Mouse (Mus musculus) hindbrain, embryonic 10.5 days (tissue): ENCODE data around the gene Bpifb4. TPM values are rescaled to one million over a fixed set of nuclear protein-coding genes. Genes with fewer than 3 reads are reported as not detected.

Experiments
- DNase-seq: peaks from one replicate; pipeline ENCODE4 v3.0.0-alpha.2; 2017; ENCODE audit warnings: low spot score
- H3K27ac ChIP-seq: fragments of 300-500 bp; sonication (generic); 2 replicates; pipeline ENCODE4 v1.5.1; 2016; ENCODE audit warnings: mild to moderate bottlenecking, moderate library complexity
- H3K27me3 ChIP-seq: fragments of 300-500 bp; sonication (generic); 2 replicates; pipeline ENCODE4 v1.6.1; 2016; ENCODE audit warnings: mild to moderate bottlenecking; ENCODE audit not compliant: poor library complexity, insufficient read depth, severe bottlenecking
- H3K36me3 ChIP-seq: fragments of 300-500 bp; sonication (generic); 2 replicates; pipeline ENCODE4 v1.6.1; 2016; ENCODE audit warnings: mild to moderate bottlenecking, moderate library complexity
- H3K4me1 ChIP-seq: fragments of 300-500 bp; sonication (generic); replicated peaks from 2 replicates; pipeline ENCODE4 v1.6.1; 2016; ENCODE audit warnings: mild to moderate bottlenecking
- H3K4me3 ChIP-seq: fragments of 300-500 bp; sonication (generic); 2 replicates; pipeline ENCODE4 v1.5.1; 2016; ENCODE audit warnings: mild to moderate bottlenecking, moderate library complexity
- H3K9me3 ChIP-seq: fragments of 300-500 bp; sonication (generic); 2 replicates; pipeline ENCODE4 v1.6.1; 2016; ENCODE audit warnings: mild to moderate bottlenecking, moderate library complexity
- WGBS: fragments of 180-500 bp; shearing (Covaris S2); methylation state at CpG from one replicate; pipeline ENCODE4 v1.1.7; 2016; 5-methylcytosine and 5-hydroxymethylcytosine counted together
- polyA plus RNA-seq: library from polyadenylated mRNA; unstranded; fragments of >200 nt; fragmentation: Nextera tagmentation; extraction: Ambion mirVana; gene quantifications from 2 replicates; pipeline ENCODE4 v1.2.1, GENCODE M21; 2016

The Bpifb4 gene
- polyA plus RNA-seq, 1 experiment from 2014 or later = not detected

- H3K36me3 ChIP-seq = no peaks in the 10 kb centered on the region
- H3K27me3 ChIP-seq = no peaks in the 10 kb centered on the region
- H3K9me3 ChIP-seq = no peaks in the 10 kb centered on the region
- DNase-seq = no peak
- no peak overlapping the region for H3K27ac ChIP-seq
- 0 out of 2 replicates have a peak, but pooled peaks cover 4% of the 10 kb centered on the region for H3K4me1 ChIP-seq
- 84% methylated on average over 8 of the region's 8 CpGs for WGBS
- H3K4me3 ChIP-seq = no peak overlapping the region
These were observed 6.6 kb downstream of the Bpifb4 start for GRCm38 (mm10) chr2:153944567-153944966.

- H3K4me3 ChIP-seq = no peak overlapping the region
- H3K4me1 ChIP-seq = 0 out of 2 replicates have a peak, but pooled peaks cover 2% of the 10 kb centered on the region
- 33% methylated on average over 6 of the region's 6 CpGs for WGBS
- no peaks in the 10 kb centered on the region for H3K9me3 ChIP-seq
- no peaks in the 10 kb centered on the region for H3K36me3 ChIP-seq
- no peak overlapping the region for H3K27ac ChIP-seq
- no peaks in the 10 kb centered on the region for H3K27me3 ChIP-seq
- peak; percentile 72 for DNase-seq
These were observed 14.9 kb downstream of the Bpifb4 start for GRCm38 (mm10) chr2:153952897-153953296.

DNA sequence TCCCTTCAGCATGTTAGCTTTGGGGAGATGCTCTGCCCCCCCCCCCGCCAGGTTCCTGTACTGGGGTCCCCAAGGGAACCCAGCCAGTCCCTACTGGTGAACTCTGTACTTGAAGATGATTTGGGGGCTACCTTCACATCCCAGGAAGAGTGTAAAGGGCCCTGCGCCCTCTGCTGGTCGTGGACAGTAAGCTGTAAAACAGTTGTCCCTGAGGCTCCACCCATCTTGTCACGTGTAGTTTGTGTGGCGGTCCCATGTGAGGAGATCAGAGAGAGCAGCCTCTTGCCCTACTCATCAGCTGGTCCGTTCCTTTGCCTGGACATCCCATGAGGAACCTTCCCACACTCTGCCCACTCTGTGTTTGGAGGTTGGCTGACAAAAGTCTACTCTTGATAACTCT, 15.8 kb downstream of the Bpifb4 start:
- Histone ChIP-seq H3K9me3 (no peaks in the 10 kb centered on the region), H3K36me3 (no peaks in the 10 kb centered on the region), H3K4me3 (peak overlapping the region; percentile 32), H3K4me1 (0 out of 2 replicates have a peak, but pooled peaks cover 2% of the 10 kb centered on the region), H3K27ac (no peak overlapping the region), H3K27me3 (no peaks in the 10 kb centered on the region)
- 9% methylated on average over 6 of the region's 6 CpGs for WGBS
- DNase-seq = peak; percentile 63

DNA sequence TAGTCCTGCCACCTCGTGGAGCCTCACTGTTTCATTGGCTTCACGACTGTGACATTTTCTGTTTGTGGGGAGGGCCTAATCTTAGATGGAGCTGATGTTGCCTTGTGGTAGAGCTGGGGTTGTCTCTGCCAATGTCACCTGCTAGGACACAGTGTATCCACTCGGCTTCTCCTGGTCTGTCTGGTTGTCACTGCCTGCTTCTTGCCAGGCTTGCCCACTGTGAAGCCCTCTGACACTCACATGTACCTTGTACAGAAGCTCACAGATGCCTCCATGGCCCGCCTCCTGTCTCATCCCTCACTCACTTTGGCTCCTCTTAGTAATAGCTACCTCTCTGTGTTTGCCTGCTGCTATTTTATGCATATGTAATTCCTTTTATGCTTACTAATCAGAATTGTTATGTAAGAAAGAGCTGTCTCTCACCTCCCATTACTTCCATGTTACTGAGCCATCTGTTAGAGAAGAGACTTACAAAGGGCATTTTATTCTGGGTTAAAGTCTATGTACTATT, 24.9 kb downstream of the Bpifb4 start:
- H3K9me3 ChIP-seq = no peaks in the 10 kb centered on the region
- H3K27me3 ChIP-seq = no peaks in the 10 kb centered on the region
- no peak for DNase-seq
- no peak overlapping the region for H3K27ac ChIP-seq
- H3K36me3 ChIP-seq = no peaks in the 10 kb centered on the region
- WGBS = 77% methylated on average over 4 of the region's 4 CpGs
- no peak overlapping the region for H3K4me3 ChIP-seq
- H3K4me1 ChIP-seq = no peaks in the 10 kb centered on the region

- Histone ChIP-seq H3K27ac (no peak overlapping the region), H3K27me3 (no peaks in the 10 kb centered on the region), H3K4me1 (no peaks in the 10 kb centered on the region), H3K9me3 (no peaks in the 10 kb centered on the region), H3K4me3 (no peak overlapping the region), H3K36me3 (no peaks in the 10 kb centered on the region)
- 88% methylated on average over 1 of the region's 1 CpGs for WGBS
- no peak for DNase-seq
These were observed 25.3 kb downstream of the Bpifb4 start for GRCm38 (mm10) chr2:153963334-153963733.

DNA sequence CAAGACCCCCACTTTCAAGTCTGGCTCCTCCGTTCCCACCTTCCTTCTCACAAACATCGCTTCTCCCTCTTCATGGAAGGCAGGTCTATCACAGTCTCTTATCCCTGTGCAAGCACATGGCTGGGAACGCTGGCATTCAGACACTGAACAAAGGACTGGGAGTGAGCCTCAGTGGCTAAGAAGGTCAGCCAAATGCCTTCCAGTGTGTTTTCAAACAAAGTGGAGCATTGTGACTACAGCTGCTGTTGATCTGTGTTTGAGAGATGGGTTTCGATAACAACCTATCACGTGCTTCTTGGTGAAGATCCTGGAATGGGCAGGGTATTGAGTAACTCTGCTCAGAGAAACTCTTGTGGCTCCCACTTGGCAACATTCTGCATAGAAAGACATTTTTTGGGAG, 32.2 kb downstream of the Bpifb4 start:
- no peaks in the 10 kb centered on the region for H3K4me1 ChIP-seq
- H3K36me3 ChIP-seq = no peaks in the 10 kb centered on the region
- no peak overlapping the region for H3K4me3 ChIP-seq
- WGBS = 75% methylated on average over 5 of the region's 5 CpGs
- no peak overlapping the region; the same call in 1 of the 2 replicates for H3K27ac ChIP-seq
- H3K9me3 ChIP-seq = no peaks in the 10 kb centered on the region
- H3K27me3 ChIP-seq = no peaks in the 10 kb centered on the region
- peak; percentile 23 for DNase-seq

- DNase-seq = no peak
- H3K27ac ChIP-seq = no peak within 1 kb of the TSS
- H3K4me3 ChIP-seq = no peak within 1 kb of the TSS
- H3K27me3 ChIP-seq = no peaks in the 10 kb centered on the region
- 86% methylated on average over 5 of the region's 5 CpGs for WGBS
- H3K4me1 ChIP-seq = no peaks in the 10 kb centered on the region
- no peaks in the 10 kb centered on the region for H3K36me3 ChIP-seq
- H3K9me3 ChIP-seq = no peaks in the 10 kb centered on the region
These were observed 36.6 kb downstream of the Bpifb4 start, which contains the start of gene Bpifa6 for GRCm38 (mm10) chr2:153974582-153974981. TSS of gene Bpifa6 (plus strand) at chr2:153974945.

DNA sequence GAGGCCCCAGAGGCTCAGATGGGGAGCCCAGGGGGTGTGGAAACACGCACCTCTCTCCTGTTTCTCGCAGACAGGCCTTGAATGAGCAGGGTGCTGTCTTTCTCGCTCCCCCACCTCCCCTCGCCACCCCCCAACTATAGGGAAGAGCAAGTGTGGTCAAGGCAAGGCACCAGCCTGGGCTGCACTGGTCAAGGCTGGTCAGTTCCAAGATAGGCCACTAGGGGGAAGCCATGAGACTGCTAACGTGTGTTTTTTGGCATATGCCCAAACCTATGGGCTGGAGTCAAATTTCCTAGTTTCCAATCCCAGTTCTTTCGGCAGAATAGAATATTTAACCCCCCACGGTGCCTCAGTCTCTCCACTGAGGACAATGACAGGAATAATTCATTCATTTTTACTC, 57.8 kb downstream of the Bpifb4 start:
- Histone ChIP-seq H3K27ac (no peak overlapping the region), H3K36me3 (no peaks in the 10 kb centered on the region), H3K4me3 (no peak overlapping the region), H3K9me3 (no peaks in the 10 kb centered on the region), H3K27me3 (no peaks in the 10 kb centered on the region), H3K4me1 (no peaks in the 10 kb centered on the region)
- peak; percentile 79 for DNase-seq
- WGBS = 6% methylated on average over 7 of the region's 7 CpGs

DNA sequence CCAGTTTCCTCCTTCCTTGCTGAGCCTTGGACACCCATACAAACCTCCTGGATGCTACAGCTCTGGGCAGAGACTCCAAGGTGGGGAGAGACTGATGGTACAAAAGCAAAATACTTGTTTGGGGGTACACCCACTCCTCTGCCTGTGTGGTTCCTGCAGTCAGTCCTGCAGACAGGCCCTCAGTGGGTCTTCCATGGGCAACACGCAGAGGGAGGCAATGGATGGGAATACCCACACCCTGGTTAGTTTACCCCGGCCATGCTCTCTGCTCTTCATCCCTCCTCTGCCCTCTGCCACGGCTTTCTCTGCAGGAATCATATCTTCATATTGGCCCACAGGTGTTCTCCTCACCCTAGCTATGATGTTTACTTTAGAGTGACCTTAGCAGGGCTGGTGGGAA, 62.5 kb downstream of the Bpifb4 start:
- Histone ChIP-seq H3K36me3 (no peaks in the 10 kb centered on the region), H3K9me3 (no peaks in the 10 kb centered on the region), H3K27me3 (no peaks in the 10 kb centered on the region), H3K27ac (no peak overlapping the region), H3K4me3 (no peak overlapping the region), H3K4me1 (peaks cover 7% of the 10 kb centered on the region)
- DNase-seq = no peak
- WGBS = 87% methylated on average over 3 of the region's 3 CpGs

GRCm38 (mm10) chr2:154001056-154001455, 63.0 kb downstream of the Bpifb4 start:
- no peaks in the 10 kb centered on the region for H3K36me3 ChIP-seq
- DNase-seq = no peak

DNA sequence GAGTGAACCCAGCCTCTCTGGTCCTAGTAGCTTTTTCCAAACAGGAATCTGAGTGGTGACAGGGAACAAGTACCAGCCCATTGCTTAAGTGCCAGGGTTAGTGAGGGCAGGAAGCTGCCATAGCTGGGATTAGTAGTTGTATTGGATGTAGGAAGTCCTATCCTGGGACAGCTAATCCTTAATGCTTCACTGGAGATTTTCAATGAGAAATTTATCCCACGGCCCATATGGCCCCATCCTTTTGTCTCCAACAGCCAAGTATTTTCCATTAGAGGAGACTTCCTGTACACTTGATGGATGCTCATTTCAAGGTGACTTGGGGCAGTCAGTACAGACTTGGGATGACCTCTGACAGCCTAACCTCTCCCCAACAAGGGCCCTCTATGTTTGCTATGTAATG, 66.4 kb downstream of the Bpifb4 start:
- Histone ChIP-seq H3K4me1 (peaks cover 7% of the 10 kb centered on the region), H3K36me3 (no peaks in the 10 kb centered on the region), H3K4me3 (no peak overlapping the region), H3K27ac (no peak overlapping the region), H3K9me3 (no peaks in the 10 kb centered on the region), H3K27me3 (no peaks in the 10 kb centered on the region)
- WGBS = 53% methylated on average over 1 of the region's 1 CpGs
- no peak for DNase-seq

More at GRCm38 (mm10) chr2:154001056-154001455, 63.0 kb downstream of the Bpifb4 start:
- Histone ChIP-seq H3K4me1 (peaks cover 7% of the 10 kb centered on the region), H3K27me3 (no peaks in the 10 kb centered on the region), H3K9me3 (no peaks in the 10 kb centered on the region), H3K4me3 (no peak overlapping the region), H3K27ac (no peak overlapping the region)

GRCm38 (mm10) chr2:154005094-154005493, 67.1 kb downstream of the Bpifb4 start:
- WGBS = 85% methylated on average over 1 of the region's 1 CpGs
- peaks cover 7% of the 10 kb centered on the region for H3K4me1 ChIP-seq
- DNase-seq = no peak

DNA sequence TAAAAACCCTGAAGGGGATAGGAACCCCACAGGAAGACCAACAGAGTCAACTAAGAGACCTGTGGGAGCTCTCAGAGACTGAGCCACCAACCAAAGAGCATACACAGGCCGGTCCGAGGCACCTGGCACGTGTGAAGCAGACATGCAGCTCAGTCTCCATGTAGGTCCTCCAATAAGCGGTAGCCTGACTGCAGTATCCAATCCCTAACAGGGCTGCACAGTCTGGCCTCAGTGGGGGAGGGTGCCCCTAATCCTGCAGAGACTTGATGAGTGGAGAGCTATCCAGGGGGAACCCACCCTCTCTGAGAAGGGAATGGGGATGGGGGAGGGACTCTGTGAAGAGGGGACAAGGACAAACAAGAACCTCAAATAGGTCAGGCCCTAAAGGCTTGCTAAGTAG, 67.7 kb downstream of the Bpifb4 start:
- H3K4me1 ChIP-seq = peaks cover 7% of the 10 kb centered on the region
- no peaks in the 10 kb centered on the region for H3K36me3 ChIP-seq
- no peak overlapping the region for H3K27ac ChIP-seq
- no peaks in the 10 kb centered on the region for H3K27me3 ChIP-seq
- WGBS = 85% methylated on average over 4 of the region's 4 CpGs
- H3K4me3 ChIP-seq = no peak overlapping the region
- H3K9me3 ChIP-seq = no peaks in the 10 kb centered on the region
- no peak for DNase-seq

More at GRCm38 (mm10) chr2:154005094-154005493, 67.1 kb downstream of the Bpifb4 start:
- Histone ChIP-seq H3K36me3 (no peaks in the 10 kb centered on the region), H3K9me3 (no peaks in the 10 kb centered on the region), H3K27ac (no peak overlapping the region), H3K27me3 (no peaks in the 10 kb centered on the region), H3K4me3 (no peak overlapping the region)

DNA sequence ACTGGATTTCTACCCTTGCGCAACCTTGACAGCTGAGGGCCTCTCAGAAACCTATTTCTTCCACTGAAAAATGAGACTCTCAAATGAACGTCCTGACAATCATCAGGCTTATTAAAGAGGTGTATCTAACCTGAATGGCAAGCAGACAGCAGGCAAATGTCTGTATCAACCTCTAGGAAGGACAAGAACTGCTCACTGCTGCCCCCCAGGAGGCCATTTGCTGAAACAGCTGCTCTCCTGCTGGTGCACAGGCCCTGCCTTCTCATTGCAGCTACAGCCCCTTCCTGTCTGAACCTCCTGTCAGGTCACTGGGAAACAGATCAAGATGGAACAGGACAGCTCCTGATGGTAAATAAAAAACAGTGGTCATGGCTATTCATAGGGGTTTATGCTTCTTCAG, 68.3 kb downstream of the Bpifb4 start:
- H3K27me3 ChIP-seq = no peaks in the 10 kb centered on the region
- WGBS = 80% methylated on average over 2 of the region's 2 CpGs
- H3K9me3 ChIP-seq = no peaks in the 10 kb centered on the region
- peaks cover 7% of the 10 kb centered on the region for H3K4me1 ChIP-seq
- H3K27ac ChIP-seq = no peak overlapping the region
- no peak for DNase-seq
- H3K36me3 ChIP-seq = no peaks in the 10 kb centered on the region
- H3K4me3 ChIP-seq = no peak overlapping the region
